Mouse (Mus musculus): ENCODE data around the gene Pcdh9.

Pcdh9 gene

DNA sequence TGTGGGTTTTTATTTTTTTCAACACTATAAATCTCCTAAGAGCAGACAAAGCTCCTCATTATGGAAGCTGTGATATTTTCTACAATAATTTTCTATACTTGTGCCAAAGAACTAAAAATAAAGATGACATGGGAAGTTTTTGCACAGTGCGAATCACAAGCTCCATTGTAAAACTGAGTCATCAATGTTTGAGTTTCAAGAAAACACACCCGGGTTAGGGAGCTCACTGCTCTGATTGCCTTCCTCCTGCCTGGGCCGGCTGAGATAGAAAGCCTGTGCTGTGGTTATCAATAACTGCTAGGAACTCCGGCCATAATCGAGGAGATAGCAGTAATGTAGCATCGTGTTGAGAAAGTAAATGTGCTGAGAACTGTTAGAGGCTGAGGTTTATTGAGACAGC is 344.9 kb downstream of the Pcdh9 start:
- no peak for DNase-seq (ENCODE audit: low spot score)

- no peak for DNase-seq (ENCODE audit: low spot score)
Observed at GRCm38 (mm10) chr14:93543970-93544627, 346.4 kb downstream of the Pcdh9 start.

DNA sequence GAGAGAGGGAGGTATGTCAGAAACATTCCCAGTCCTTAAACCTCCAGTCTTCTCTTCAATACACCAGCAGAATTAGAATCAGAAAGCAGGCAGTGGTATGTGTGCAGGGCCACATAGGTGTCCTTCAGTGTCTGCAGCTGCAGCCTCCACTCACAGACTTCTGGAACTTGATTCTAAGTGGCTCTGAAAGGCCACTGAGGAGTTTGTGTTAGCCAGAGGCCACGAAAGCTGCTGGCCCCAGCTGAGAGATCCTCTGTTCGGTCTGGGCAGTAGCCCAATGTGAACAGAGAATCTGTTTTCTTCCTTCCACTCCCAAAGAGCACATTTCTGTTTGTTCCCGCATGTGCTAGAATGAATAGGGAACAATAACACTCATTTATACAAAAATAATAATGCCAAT is 346.9 kb downstream of the Pcdh9 start:
- no peak for DNase-seq (ENCODE audit: low spot score)

- no peak for DNase-seq (ENCODE audit: low spot score)
Observed at GRCm38 (mm10) chr14:93534928-93535327, 355.6 kb downstream of the Pcdh9 start.

- DNase-seq (ENCODE audit: low spot score): no peak
Observed at GRCm38 (mm10) chr14:93523430-93523829, 367.0 kb downstream of the Pcdh9 start.

- no peak for DNase-seq (ENCODE audit: low spot score)
Observed at GRCm38 (mm10) chr14:93520166-93520565, 370.3 kb downstream of the Pcdh9 start.

GRCm38 (mm10) chr14:93516679-93517078 is 373.8 kb downstream of the Pcdh9 start:
- DNase-seq (ENCODE audit: low spot score): no peak

- DNase-seq (ENCODE audit: low spot score): no peak
Observed at GRCm38 (mm10) chr14:93506107-93506506, 384.4 kb downstream of the Pcdh9 start.

DNA sequence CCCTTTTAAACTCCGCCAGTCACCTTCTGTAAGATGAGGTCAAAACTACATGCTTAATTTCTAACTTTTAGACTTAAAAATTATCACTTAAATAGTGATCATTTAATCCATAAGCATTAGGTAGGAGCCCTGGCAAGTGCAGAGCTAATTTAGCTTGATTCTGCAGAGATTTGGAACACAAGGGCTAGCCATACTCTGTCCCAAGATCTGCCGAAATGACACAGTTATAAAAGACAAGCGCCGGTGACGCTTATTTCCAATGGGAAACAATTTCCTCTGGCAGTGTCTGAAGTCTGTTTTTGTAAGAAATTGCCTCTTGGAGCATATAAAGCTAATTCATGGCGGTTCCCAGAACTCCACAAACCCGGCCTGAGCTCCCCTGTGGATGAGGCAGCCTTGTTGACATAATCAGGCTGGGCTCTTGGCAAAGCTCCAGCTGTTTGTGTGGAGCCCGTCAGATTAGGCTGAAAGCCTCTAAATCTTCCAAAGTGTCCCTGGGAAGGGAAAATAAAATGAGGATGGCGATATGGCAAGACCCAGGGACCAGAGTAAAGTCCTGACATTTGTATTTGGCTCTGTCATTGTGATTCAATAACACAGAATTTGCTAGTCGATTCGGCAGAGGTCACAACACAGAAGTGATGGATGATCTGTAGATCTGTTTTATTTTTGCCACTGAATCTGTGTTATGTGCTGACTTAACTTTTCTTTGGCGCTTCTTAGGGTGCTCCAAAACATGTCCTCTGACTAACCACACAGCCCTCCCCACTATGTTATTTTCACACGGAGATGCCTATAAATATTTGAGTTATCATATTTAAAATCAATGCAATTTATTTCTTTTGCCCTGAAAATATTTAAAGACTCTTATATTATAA is 391.4 kb downstream of the Pcdh9 start:
- DNase-seq (ENCODE audit: low spot score): peak; percentile 39

DNA sequence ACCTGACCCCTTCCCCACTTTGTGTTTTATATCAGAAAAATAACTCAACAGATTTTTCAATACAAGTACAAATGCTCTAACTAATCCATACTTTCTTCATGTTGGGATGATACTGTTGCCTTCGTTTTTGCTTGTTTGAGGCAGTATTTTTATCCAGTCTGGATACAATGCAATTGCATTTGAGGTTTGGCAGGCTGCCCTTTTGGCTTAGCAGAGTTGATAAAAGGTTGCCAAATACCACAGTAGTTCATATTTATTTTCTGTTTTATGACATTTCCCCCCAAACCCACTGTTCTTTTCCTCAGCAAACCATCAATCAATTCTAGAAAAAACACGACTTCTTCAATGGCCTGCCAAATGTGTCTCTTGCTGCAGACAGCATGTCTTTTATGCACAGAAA is 415.5 kb downstream of the Pcdh9 start:
- no peak for DNase-seq (ENCODE audit: low spot score)

DNA sequence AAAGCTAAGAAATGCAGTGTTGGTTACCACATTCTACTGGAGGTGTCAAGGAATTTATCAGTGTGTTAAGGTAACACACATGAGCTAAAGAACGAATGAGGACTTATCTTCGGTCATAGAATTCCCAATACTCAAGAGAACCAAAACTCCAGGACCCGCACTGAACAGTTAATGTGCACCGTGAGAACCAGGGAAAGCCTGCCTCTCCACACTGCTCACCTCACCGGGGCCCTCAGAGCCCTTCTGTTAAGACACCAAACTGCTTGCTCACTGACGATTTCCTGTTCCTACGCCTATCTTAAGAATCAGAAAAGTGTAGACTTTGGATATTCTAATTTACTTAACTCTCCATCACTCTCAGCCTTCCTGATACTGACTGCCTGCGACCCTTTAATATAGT is 418.0 kb downstream of the Pcdh9 start:
- no peak for DNase-seq (ENCODE audit: low spot score)

DNA sequence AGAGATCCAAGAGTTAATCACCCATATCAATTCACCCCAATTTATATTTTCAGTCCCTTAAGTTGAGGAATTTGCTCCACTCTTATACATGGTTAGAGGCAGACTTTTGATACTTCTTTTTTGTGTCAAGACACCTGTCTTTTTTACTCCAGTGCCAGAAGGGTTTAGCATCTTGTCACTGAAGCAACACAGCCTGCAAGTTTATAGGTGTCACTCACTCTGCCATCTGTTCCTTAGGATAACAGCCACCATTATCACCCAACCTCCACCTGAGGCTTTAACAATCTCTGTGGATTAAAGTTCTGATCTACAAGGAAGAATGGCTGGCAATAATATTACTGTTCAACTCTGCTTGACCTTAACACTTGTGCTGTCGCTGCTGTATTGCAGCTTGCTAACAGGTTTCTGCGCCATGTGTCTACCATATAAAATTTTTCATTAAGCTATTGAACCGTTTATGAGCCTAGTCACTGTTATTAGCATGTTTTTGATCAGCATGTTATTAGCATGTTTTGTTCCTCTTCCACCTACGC is 427.1 kb downstream of the Pcdh9 start:
- DNase-seq (ENCODE audit: low spot score): no peak

GRCm38 (mm10) chr14:93450930-93451665 is 439.4 kb downstream of the Pcdh9 start:
- no peak for DNase-seq (ENCODE audit: low spot score)

DNA sequence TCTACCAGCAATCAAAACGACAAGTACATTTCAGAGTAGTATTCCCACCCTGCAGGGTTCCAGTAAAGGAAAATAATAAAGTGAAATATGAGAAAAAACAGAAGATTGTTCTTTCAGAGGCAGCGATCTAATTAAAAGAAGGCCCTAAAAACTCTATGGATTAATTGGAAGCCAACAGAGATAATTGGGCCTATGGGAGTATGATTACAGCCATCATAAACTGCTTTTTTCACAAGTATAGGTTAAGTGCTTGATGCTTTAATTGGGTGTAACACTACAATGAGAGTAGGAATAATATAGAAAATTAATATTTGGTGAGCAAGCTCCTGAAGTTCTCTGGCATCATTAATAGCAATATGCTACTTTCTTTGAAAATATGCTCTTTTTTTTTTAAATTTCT is 448.6 kb downstream of the Pcdh9 start:
- DNase-seq (ENCODE audit: low spot score): no peak

GRCm38 (mm10) chr14:93437226-93437625 is 453.3 kb downstream of the Pcdh9 start:
- no peak for DNase-seq (ENCODE audit: low spot score)

DNA sequence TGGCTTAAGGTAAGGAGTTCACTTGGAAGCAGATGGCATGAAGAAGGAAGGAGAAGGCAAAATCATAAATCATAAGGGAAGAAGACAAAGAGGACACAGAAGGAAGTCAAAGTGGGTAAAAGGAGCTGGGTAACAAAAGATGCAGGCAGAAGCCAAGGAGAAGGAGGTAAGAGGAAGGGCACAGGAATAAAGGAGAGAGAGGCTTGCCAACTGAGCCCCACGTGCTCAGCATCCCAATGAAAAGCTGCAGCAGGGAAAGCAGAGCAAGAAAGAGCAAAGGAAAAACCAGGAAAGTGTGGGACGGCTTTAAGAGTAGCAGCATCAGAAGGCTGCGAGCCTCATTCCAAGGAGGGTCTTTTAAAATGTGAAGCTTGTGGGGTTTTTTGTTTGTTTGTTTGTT is 473.7 kb downstream of the Pcdh9 start:
- DNase-seq (ENCODE audit: low spot score): no peak

DNA sequence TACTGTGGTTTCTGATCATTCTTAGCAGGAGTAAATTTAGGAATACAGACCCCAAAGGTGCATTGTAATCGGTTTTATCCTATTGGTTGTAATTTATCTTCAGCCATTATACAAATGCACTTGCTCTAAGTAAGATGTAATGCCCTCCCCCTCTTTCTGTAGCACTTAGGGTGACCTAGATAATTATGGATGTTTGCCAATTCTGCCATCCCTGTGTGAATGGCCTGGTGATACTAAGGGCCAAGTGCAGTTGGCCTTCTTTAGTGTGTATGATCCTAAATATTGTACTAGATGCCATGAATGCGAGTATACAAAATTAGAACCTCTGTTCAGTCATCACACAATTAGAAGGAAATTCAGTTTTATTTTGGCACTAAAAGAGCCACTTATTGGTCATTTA is 475.0 kb downstream of the Pcdh9 start:
- no peak for DNase-seq (ENCODE audit: low spot score)

GRCm38 (mm10) chr14:93409314-93409713 is 481.2 kb downstream of the Pcdh9 start:
- no peak for DNase-seq (ENCODE audit: low spot score)

- no peak for DNase-seq (ENCODE audit: low spot score)
Observed at GRCm38 (mm10) chr14:93407747-93408146, 482.7 kb downstream of the Pcdh9 start.

DNA sequence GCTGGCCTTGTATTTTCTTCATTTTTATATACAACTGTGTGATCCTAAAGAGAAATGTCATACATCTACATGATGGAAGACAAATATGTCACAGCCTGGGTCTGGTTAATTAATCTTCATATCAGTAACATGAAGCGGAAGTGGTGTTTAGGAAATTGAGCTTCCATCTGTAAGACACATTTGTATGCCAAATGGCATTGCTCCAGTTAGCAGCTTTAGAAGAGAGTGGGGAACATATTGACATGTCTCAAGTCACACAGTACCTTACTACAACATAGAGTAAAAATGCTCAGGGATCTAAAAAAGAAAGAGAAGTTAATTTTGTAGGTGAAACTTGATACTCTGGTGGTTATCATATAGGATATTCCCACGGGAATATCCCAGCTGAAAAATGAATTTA is 505.4 kb downstream of the Pcdh9 start:
- DNase-seq (ENCODE audit: low spot score): no peak

DNA sequence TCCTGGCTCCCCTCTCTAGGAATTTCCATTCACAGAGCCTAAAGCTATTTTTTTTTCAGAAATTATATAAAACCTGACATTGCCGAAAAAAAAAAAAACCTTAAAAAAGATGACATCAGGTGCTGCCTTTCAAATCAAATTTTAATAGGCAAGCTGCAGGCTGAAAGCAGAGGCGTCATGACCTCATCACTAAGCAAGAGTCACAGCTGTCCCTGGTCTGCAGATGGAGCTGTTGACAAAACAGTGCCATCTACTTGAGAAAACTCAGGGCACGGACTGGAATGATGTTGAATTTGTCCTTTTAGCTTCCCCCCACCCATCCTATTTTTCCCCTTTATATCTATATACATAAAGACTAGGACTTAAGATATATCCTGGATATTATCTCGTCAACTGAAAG is 509.3 kb downstream of the Pcdh9 start:
- no peak for DNase-seq (ENCODE audit: low spot score)

GRCm38 (mm10) chr14:93380757-93381156 is 509.7 kb downstream of the Pcdh9 start:
- no peak for DNase-seq (ENCODE audit: low spot score)

DNA sequence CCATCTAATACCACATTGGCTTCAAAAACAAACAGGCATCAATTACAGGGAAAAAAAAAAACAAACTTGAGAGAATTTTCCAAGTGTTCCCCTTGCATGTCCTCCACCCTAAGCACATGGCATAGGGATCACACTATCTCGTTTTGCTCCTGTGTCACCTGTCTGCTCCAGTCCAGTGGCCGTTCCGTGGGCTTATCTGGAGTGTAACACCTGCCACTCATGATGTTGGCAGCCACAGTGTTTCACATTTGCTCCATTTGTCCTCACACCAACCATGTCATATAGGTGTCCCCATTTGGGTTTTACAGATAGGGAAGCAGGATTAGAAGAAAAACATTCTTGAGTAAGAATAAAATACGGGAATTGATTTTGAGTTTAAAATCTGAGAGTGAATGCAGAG is 514.3 kb downstream of the Pcdh9 start:
- no peak for DNase-seq (ENCODE audit: low spot score)

Data from ovary, postnatal 10 days (tissue).